Mouse (Mus musculus): ENCODE results near the gene Rhbdf1.

- TF ChIP-seq POLR2A (IDR thresholded peaks at IDR 0.05; ENCODE audit: control insufficient read depth, extremely low read depth, insufficient read depth, low read length, poor library complexity) (no peak), CTCF (IDR thresholded peaks at IDR 0.05; ENCODE audit: borderline replicate concordance, control insufficient read depth, extremely low read depth, insufficient read depth, low read length, poor library complexity) (no peak)
Observed at GRCm38 (mm10) chr11:32194086-32194485, 28.0 kb downstream of the Rhbdf1 start.

All from thymus, adult 2 months (tissue).